Mouse (Mus musculus): Measurements from ENCODE around the gene Zfp799. TPM values are rescaled to one million over a fixed set of nuclear protein-coding genes. Genes with fewer than 3 reads are reported as not detected.

Gene Zfp799
- polyA plus RNA-seq, 1 experiment: 1.2 TPM

GRCm38 (mm10) chr17:32786944-32787343 is 43.1 kb downstream of the Zfp799 start:
- no peak for DNase-seq (ENCODE audit: low read depth in 1 of 2, low spot score in 2 of 2)

GRCm38 (mm10) chr17:32785656-32786055 is 44.4 kb downstream of the Zfp799 start:
- DNase-seq (ENCODE audit: low read depth in 1 of 2, low spot score in 2 of 2): no peak
- no peak overlapping the region for H3K27ac ChIP-seq (ENCODE audit: insufficient read depth, low read length)
- H3K4me3 ChIP-seq (ENCODE audit: extremely low read depth, insufficient read depth, insufficient read length): no peak overlapping the region
- H3K4me1 ChIP-seq (ENCODE audit: control insufficient read depth, insufficient read depth, insufficient read length): peaks cover 14% of the 10 kb centered on the region
- WGBS: 95% methylated on average over 3 of the region's 3 CpGs
- TF ChIP-seq CTCF (IDR thresholded peaks at IDR 0.05; ENCODE audit: extremely low read depth, insufficient read depth, insufficient read length, insufficient replicate concordance) (no peak), POLR2A (IDR thresholded peaks at IDR 0.05; ENCODE audit: low read depth, low read length) (no peak)
- peaks cover 6% of the 10 kb centered on the region for H3K36me3 ChIP-seq (ENCODE audit: control insufficient read depth, insufficient read depth, low read length)
- no peaks in the 10 kb centered on the region for H3K27me3 ChIP-seq (ENCODE audit: control insufficient read depth, insufficient read depth, low read length)

More at GRCm38 (mm10) chr17:32786944-32787343, 43.1 kb downstream of the Zfp799 start:
- H3K27ac ChIP-seq (ENCODE audit: insufficient read depth, low read length): no peak overlapping the region
- H3K4me1 ChIP-seq (ENCODE audit: control insufficient read depth, insufficient read depth, insufficient read length): peaks cover 14% of the 10 kb centered on the region
- TF ChIP-seq CTCF (IDR thresholded peaks at IDR 0.05; ENCODE audit: extremely low read depth, insufficient read depth, insufficient read length, insufficient replicate concordance): no peak
- TF ChIP-seq POLR2A (IDR thresholded peaks at IDR 0.05; ENCODE audit: low read depth, low read length): no peak
- WGBS: 61% methylated on average over 6 of the region's 6 CpGs
- H3K36me3 ChIP-seq (ENCODE audit: control insufficient read depth, insufficient read depth, low read length): peaks cover 4% of the 10 kb centered on the region
- peak overlapping the region; percentile 94 for H3K4me3 ChIP-seq (ENCODE audit: extremely low read depth, insufficient read depth, insufficient read length)
- no peaks in the 10 kb centered on the region for H3K27me3 ChIP-seq (ENCODE audit: control insufficient read depth, insufficient read depth, low read length)

- H3K36me3 ChIP-seq (ENCODE audit: control insufficient read depth, insufficient read depth, low read length): peaks cover 30% of the 10 kb centered on the region
- TF ChIP-seq POLR2A (IDR thresholded peaks at IDR 0.05; ENCODE audit: low read depth, low read length) (no peak), CTCF (IDR thresholded peaks at IDR 0.05; ENCODE audit: extremely low read depth, insufficient read depth, insufficient read length, insufficient replicate concordance) (no peak)
- H3K27me3 ChIP-seq (ENCODE audit: control insufficient read depth, insufficient read depth, low read length): no peaks in the 10 kb centered on the region
- H3K27ac ChIP-seq (ENCODE audit: insufficient read depth, low read length): no peak overlapping the region
- no peak overlapping the region for H3K4me3 ChIP-seq (ENCODE audit: extremely low read depth, insufficient read depth, insufficient read length)
- no peaks in the 10 kb centered on the region for H3K4me1 ChIP-seq (ENCODE audit: control insufficient read depth, insufficient read depth, insufficient read length)
- DNase-seq (ENCODE audit: low read depth in 1 of 2, low spot score in 2 of 2): no peak
- 96% methylated on average over 3 of the region's 3 CpGs for WGBS
Measured at GRCm38 (mm10) chr17:32777564-32777963, 52.5 kb downstream of the Zfp799 start.

- 38% methylated on average over 1 of the region's 1 CpGs for WGBS
- Histone ChIP-seq H3K27me3 (ENCODE audit: control insufficient read depth, insufficient read depth, low read length) (no peaks in the 10 kb centered on the region), H3K4me1 (ENCODE audit: control insufficient read depth, insufficient read depth, insufficient read length) (no peaks in the 10 kb centered on the region), H3K4me3 (ENCODE audit: extremely low read depth, insufficient read depth, insufficient read length) (no peak overlapping the region), H3K27ac (ENCODE audit: insufficient read depth, low read length) (no peak overlapping the region), H3K36me3 (ENCODE audit: control insufficient read depth, insufficient read depth, low read length) (peaks cover 31% of the 10 kb centered on the region)
- no peak for DNase-seq (ENCODE audit: low read depth in 1 of 2, low spot score in 2 of 2)
- TF ChIP-seq CTCF (IDR thresholded peaks at IDR 0.05; ENCODE audit: extremely low read depth, insufficient read depth, insufficient read length, insufficient replicate concordance) (no peak), POLR2A (IDR thresholded peaks at IDR 0.05; ENCODE audit: low read depth, low read length) (no peak)
Measured at GRCm38 (mm10) chr17:32771213-32771612, 58.8 kb downstream of the Zfp799 start.

GRCm38 (mm10) chr17:32766422-32766821 is 63.6 kb downstream of the Zfp799 start:
- Histone ChIP-seq H3K4me3 (ENCODE audit: extremely low read depth, insufficient read depth, insufficient read length) (no peak overlapping the region), H3K4me1 (ENCODE audit: control insufficient read depth, insufficient read depth, insufficient read length) (no peaks in the 10 kb centered on the region), H3K27me3 (ENCODE audit: control insufficient read depth, insufficient read depth, low read length) (no peaks in the 10 kb centered on the region), H3K27ac (ENCODE audit: insufficient read depth, low read length) (no peak overlapping the region), H3K36me3 (ENCODE audit: control insufficient read depth, insufficient read depth, low read length) (peaks cover 14% of the 10 kb centered on the region)
- no peak for TF ChIP-seq POLR2A (IDR thresholded peaks at IDR 0.05; ENCODE audit: low read depth, low read length)
- no peak for TF ChIP-seq CTCF (IDR thresholded peaks at IDR 0.05; ENCODE audit: extremely low read depth, insufficient read depth, insufficient read length, insufficient replicate concordance)
- 97% methylated on average over 2 of the region's 2 CpGs for WGBS
- no peak for DNase-seq (ENCODE audit: low read depth in 1 of 2, low spot score in 2 of 2)

Other genes with a start within 250 kb of the Zfp799 start
- 0.54 and 1.3 TPM in 2 replicates for gene Cyp4f37, start 209.0 kb downstream of the Zfp799 start, polyA plus RNA-seq (2012; rRNA removed)
- 0.09 TPM in 1 of 2 replicates, not detected in the other for gene Cyp4f40, start 171.4 kb downstream of the Zfp799 start, polyA plus RNA-seq (2012; rRNA removed)
- 0.04 TPM in 1 of 2 replicates, not detected in the other for gene Cyp4f15, start 144.6 kb downstream of the Zfp799 start, polyA plus RNA-seq (2012; rRNA removed)
- gene Zfp871, start 42.0 kb downstream of the Zfp799 start, polyA plus RNA-seq (2012; rRNA removed): 9.6 and 10.1 TPM in 2 replicates
- gene Zfp811, start 20.3 kb downstream of the Zfp799 start, polyA plus RNA-seq (2012; rRNA removed): 0.04 TPM in 1 of 2 replicates, not detected in the other
- 0.53 and 0.62 TPM in 2 replicates for gene Zfp870, start 61.4 kb upstream of the Zfp799 start, polyA plus RNA-seq (2012; rRNA removed)
- gene Cyp4f14, start 87.1 kb upstream of the Zfp799 start, polyA plus RNA-seq (2012; rRNA removed): 0.26 and 0.32 TPM in 2 replicates
- 35.7 and 42.7 TPM in 2 replicates for gene Cyp4f13, start 117.1 kb upstream of the Zfp799 start, polyA plus RNA-seq (2012; rRNA removed)
- 0.54 and 0.81 TPM in 2 replicates for gene Zfp472, start 135.6 kb upstream of the Zfp799 start, polyA plus RNA-seq (2012; rRNA removed)
- gene Zfp952, start 162.9 kb upstream of the Zfp799 start, polyA plus RNA-seq (2012; rRNA removed): 2.9 TPM in 2 replicates
- 0.26 and 0.34 TPM in 2 replicates for gene Zfp763, start 203.1 kb upstream of the Zfp799 start, polyA plus RNA-seq (2012; rRNA removed)
- not detected in 2 replicates for gene 4921501E09Rik, start 237.8 kb upstream of the Zfp799 start, polyA plus RNA-seq (2012; rRNA removed)